Mouse (Mus musculus) erythroid progenitor cell, adult 5-6 weeks (primary cell): ENCODE results near the gene Unc119. TPM values are rescaled to one million over a fixed set of nuclear protein-coding genes. Genes with fewer than 3 reads are reported as not detected.

Source experiments
- ATAC-seq: replicated peaks from 2 replicates; pipeline ENCODE4 v1.8.0; 2016; ENCODE audit warnings: moderate number of reproducible peaks, mild to moderate bottlenecking, moderate TSS enrichment, inconsistent platforms; ENCODE audit not compliant: poor library complexity, low FRiP score, severe bottlenecking
- total RNA-seq, 2 experiments: library from RNA; stranded (forward) in 1 of 2; stranded (reverse) in 1 of 2; fragments of 150-400 nt in 1 of 2; fragments of 186-747, 209-891 nt in 1 of 2; gene quantifications; 2 replicates each; pipeline versions ENCODE4 v1.2.3 to v1.2.4; 2015 to 2017; ENCODE audit warnings: low replicate concordance in 2 of 2

Gene Unc119
- total RNA-seq (2015; ENCODE audit: low replicate concordance) (17.2 and 20.9 TPM in 2 replicates), total RNA-seq (2017; ENCODE audit: low replicate concordance) (7.9 and 8.3 TPM in 2 replicates)

- ATAC-seq, result peak; percentile 76
Measured at GRCm38 (mm10) chr11:78343381-78344327, at the start of gene Unc119. Gene Unc119, plus strand, starts transcription at chr11:78343482.

GRCm38 (mm10) chr11:78294585-78294984 is 48.7 kb upstream of the Unc119 start:
- no peak for ATAC-seq

GRCm38 (mm10) chr11:78300917-78301316 is 42.4 kb upstream of the Unc119 start:
- no peak for ATAC-seq

- peak; percentile 99 for ATAC-seq
Measured at GRCm38 (mm10) chr11:78301357-78302084, 41.8 kb upstream of the Unc119 start, which contains the start of gene Spag5. Gene Spag5, plus strand, starts transcription at chr11:78301529.

- no peak for ATAC-seq
Measured at GRCm38 (mm10) chr11:78305272-78305671, 38.0 kb upstream of the Unc119 start.

- 0 out of 2 replicates have a peak, but pooled peaks have one; percentile 23 for ATAC-seq
Measured at GRCm38 (mm10) chr11:78310861-78311511, 32.3 kb upstream of the Unc119 start.

GRCm38 (mm10) chr11:78313662-78314061 is 29.6 kb upstream of the Unc119 start:
- ATAC-seq, result no peak

- no peak for ATAC-seq
Measured at GRCm38 (mm10) chr11:78318411-78318810, 24.9 kb upstream of the Unc119 start.

- no peak for ATAC-seq
Measured at GRCm38 (mm10) chr11:78322076-78322831, 21.0 kb upstream of the Unc119 start.

- ATAC-seq, result peak; percentile 93
Measured at GRCm38 (mm10) chr11:78322860-78323259, 20.4 kb upstream of the Unc119 start, which contains the start of gene Aldoc. Gene Aldoc, plus strand, starts transcription at chr11:78322968.

- ATAC-seq, result no peak
Measured at GRCm38 (mm10) chr11:78324000-78324785, 19.1 kb upstream of the Unc119 start.

- no peak for ATAC-seq
Measured at GRCm38 (mm10) chr11:78324965-78325364, 18.3 kb upstream of the Unc119 start.

- ATAC-seq, result no peak
Measured at GRCm38 (mm10) chr11:78327215-78327614, 16.1 kb upstream of the Unc119 start.

GRCm38 (mm10) chr11:78327634-78328511 is 15.4 kb upstream of the Unc119 start, which contains the start of gene Pigs:
Gene Pigs, plus strand, starts transcription at chr11:78328415.
- peak; percentile 100 for ATAC-seq

GRCm38 (mm10) chr11:78328512-78329056 is 14.7 kb upstream of the Unc119 start:
- peak; percentile 58 for ATAC-seq

- no peak for ATAC-seq
Measured at GRCm38 (mm10) chr11:78332676-78333075, 10.6 kb upstream of the Unc119 start.

GRCm38 (mm10) chr11:78333992-78334391 is 9.3 kb upstream of the Unc119 start:
- no peak for ATAC-seq
